Mouse (Mus musculus): ENCODE results near the gene Cabp1.

DNA sequence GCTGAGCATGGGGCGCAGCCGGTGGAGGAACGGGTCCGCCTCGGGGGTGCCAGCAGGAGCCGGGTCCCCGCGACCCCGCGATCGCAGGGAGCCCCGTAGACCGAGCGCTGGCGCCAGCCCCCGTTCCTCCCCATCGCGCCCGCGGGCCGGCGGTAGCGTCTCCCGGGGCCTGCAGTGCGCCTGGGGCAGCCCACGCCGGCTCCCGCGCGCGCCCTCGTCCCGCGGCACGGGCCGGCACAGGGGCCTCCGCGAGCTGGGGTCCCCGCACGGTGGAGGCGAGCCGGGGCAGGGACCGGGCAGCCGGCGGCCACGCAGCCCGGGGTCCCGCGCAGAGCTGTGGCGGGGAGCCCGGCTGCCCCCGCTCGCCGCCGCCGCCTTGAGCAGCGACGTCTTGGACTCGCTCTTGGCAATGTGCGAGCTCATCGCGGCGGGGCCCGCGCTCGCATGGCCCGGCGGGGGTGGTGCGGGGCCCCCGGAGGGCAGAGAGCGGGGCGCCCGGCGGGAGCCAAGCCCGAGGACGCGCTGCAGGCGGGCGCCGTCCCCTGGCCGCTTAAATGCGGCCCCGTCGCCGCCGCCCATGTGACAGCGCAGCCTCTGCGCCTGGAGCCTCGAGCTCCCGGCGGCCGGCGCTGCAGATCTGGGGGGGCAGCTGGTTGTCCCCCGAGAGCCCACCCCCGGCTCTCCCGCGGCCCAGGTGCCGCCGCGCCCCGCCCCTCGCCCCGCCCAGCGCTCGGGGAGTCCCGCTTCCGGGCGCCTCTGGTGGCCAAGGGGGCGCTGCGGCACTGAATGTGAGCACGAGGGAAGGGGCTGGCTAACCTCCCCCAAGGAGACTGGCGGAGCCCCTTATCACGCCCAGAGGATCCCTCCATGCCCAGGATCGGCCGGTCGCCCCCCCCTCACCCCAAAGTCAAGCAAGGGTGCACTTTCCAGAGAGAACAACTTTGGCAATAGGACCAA is at the start of gene Cabp1:
- TF ChIP-seq POLR2A (IDR thresholded peaks at IDR 0.05; ENCODE audit: borderline replicate concordance, control insufficient read depth, low read depth, low read length) = no peak
- TF ChIP-seq CTCF (IDR thresholded peaks at IDR 0.05; ENCODE audit: control insufficient read depth, insufficient read depth, low read length) = no peak
